Mouse (Mus musculus) c-Kit-positive CD71-positive TER-119-negative erythroid progenitor cells, embryonic 14.5 days (primary cell): ENCODE data around the gene Tm7sf2.

Experiments
- DNase-seq: peaks from one replicate; pipeline ENCODE4 v3.0.0-alpha.2; 2013; ENCODE audit warnings: low read depth

Gene Tm7sf2

GRCm38 (mm10) chr19:6069851-6070250, 1.7 kb upstream of the Tm7sf2 start:
- DNase-seq: no peak

- no peak for DNase-seq
Measured at GRCm38 (mm10) chr19:6068951-6069350, 778 bp upstream of the Tm7sf2 start.

- peak; percentile 83 for DNase-seq
Measured at GRCm38 (mm10) chr19:6067011-6067723, 1.0 kb downstream of the Tm7sf2 start.

GRCm38 (mm10) chr19:6066571-6066970, 1.6 kb downstream of the Tm7sf2 start:
- DNase-seq: no peak

- no peak for DNase-seq
Measured at GRCm38 (mm10) chr19:6063081-6063480, 5.1 kb downstream of the Tm7sf2 start.

- DNase-seq: no peak
Measured at GRCm38 (mm10) chr19:6062418-6062817, 5.8 kb downstream of the Tm7sf2 start.

- no peak for DNase-seq
Measured at GRCm38 (mm10) chr19:6061641-6062302, 6.4 kb downstream of the Tm7sf2 start.

GRCm38 (mm10) chr19:6061021-6061533, 7.1 kb downstream of the Tm7sf2 start, which contains the start of gene Znhit2:
Znhit2 (plus strand) TSS chr19:6061192.
- peak; percentile 94 for DNase-seq

- no peak for DNase-seq
Measured at GRCm38 (mm10) chr19:6058966-6059365, 9.2 kb downstream of the Tm7sf2 start.

GRCm38 (mm10) chr19:6058513-6058912, 9.7 kb downstream of the Tm7sf2 start:
- DNase-seq: no peak

GRCm38 (mm10) chr19:6057313-6058096, 10.7 kb downstream of the Tm7sf2 start, which contains the start of the genes Mrpl49 and Fau:
Mrpl49 (minus strand) TSS chr19:6057785.
Fau (plus strand) TSS chr19:6057844.
- DNase-seq: peak; percentile 92

- DNase-seq: no peak
Measured at GRCm38 (mm10) chr19:6056696-6057095, 11.5 kb downstream of the Tm7sf2 start.

GRCm38 (mm10) chr19:6054296-6054695, 13.9 kb downstream of the Tm7sf2 start:
- no peak for DNase-seq

- no peak for DNase-seq
Measured at GRCm38 (mm10) chr19:6052516-6052915, 15.7 kb downstream of the Tm7sf2 start.

- no peak for DNase-seq
Measured at GRCm38 (mm10) chr19:6048681-6049410, 19.3 kb downstream of the Tm7sf2 start.

- DNase-seq: no peak
Measured at GRCm38 (mm10) chr19:6047899-6048166, 20.3 kb downstream of the Tm7sf2 start.

- no peak for DNase-seq
Measured at GRCm38 (mm10) chr19:6047154-6047898, 20.8 kb downstream of the Tm7sf2 start.

GRCm38 (mm10) chr19:6046294-6047153, 21.6 kb downstream of the Tm7sf2 start, which contains the start of gene Syvn1:
Syvn1 (plus strand) TSS chr19:6046576.
- DNase-seq: peak; percentile 94

- DNase-seq: no peak
Measured at GRCm38 (mm10) chr19:6045366-6046293, 22.5 kb downstream of the Tm7sf2 start.
